Mouse (Mus musculus): Measurements from ENCODE around the gene Paqr8. TPM values are rescaled to one million over a fixed set of nuclear protein-coding genes. Genes with fewer than 3 reads are reported as not detected.

Paqr8 gene
- 42.6 and 47.2 TPM in 2 replicates for polyA plus RNA-seq (2012; rRNA removed)

DNA sequence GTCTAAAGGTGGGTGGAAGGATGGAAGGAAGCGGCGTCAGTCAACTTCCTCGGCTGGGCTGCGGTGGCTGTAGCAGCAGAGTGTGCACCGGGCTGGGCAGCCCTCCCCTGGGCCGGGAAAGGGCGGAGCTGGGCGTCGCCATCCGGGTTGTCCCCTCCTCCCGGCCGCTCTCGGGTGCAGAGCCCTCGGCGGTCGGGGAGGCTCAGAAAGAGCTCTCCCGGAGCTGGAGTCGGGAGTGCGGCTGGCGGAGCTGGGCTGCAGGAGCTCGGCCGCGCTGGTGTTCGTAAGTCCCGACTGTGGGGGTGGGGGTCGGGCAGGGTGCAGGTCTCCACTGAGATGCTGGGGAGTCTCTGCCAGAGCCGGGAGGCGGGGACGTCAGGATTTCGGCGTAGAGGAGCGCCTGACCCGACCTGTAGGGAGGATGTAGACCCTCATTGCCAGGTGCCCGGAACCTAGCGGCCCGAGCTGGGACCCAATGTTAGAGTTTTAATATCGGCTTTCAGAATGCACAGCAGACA lies at the start of gene Paqr8:
Gene Paqr8, plus strand, starts transcription at position 203 of the 518 bp plus-strand sequence.
- peaks cover 5% of the 10 kb centered on the region for H3K4me1 ChIP-seq (ENCODE audit: control insufficient read depth, insufficient read depth, low read length)

DNA sequence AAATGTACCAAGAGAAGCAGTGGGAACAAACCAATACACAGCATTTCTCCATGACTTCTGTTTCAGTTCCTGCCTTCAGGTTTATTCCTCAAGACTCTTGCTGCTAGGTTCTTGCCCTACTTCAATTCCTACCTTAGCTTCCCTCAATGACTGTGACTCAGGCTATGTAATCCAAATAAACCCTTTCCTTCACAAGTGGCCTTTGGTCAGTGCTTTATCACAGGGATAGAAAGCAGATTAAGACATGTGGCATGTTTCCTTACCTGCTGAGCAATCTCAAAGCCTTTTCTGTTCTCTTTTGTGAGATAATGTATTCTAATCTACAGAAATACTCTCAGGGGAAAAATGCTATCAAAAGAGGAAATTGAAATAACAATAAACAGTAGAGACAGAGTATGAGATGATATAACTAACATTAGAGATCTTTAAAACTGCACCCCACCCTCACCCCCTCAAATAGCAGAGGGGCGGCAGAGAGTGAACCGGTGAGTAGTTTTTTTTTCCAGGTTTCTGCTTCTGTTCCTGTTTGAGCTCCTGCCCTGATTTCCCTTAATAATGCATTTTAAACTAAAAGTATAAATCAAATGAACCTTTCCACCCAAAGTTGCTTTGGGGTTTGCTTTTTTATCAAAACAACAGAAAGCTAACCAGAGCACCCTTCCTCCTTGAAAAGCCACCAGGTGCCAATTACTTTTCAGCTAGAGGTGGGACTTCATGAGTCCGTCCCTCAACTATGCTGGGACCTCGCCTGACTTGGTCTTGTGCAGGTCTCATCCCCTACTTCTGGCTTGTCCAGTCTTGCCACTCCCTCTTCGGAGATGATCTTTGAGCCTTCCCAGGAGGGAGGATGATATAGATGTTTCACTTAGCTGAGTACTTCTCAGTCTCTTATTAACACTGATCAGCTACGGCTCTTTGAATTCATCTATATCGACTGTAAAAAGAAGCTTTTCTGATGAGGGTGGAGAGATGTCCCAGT lies 33.2 kb upstream of the Paqr8 start:
- Histone ChIP-seq H3K4me1 (ENCODE audit: control insufficient read depth, insufficient read depth, low read length) (no peaks in the 10 kb centered on the region), H3K4me3 (replicated peaks; ENCODE audit: extremely low read depth, low read depth, low read length) (no peak overlapping the region)
- TF ChIP-seq CTCF (IDR thresholded peaks at IDR 0.05; ENCODE audit: insufficient read depth, low read length) = no peak
- TF ChIP-seq POLR2A (IDR thresholded peaks at IDR 0.05; ENCODE audit: borderline replicate concordance, extremely low read depth, low read depth, low read length) = no peak
- DNase-seq = no peak
- 84% methylated on average over 7 of the region's 7 CpGs for WGBS

More for the DNA sequence above, at the start of gene Paqr8:
- under 1% methylated on average over 37 of the region's 37 CpGs for WGBS
- peak; percentile 86 for DNase-seq
- H3K4me3 ChIP-seq (replicated peaks; ENCODE audit: extremely low read depth, low read depth, low read length) = peak within 1 kb of the TSS; percentile 68
- TF ChIP-seq CTCF (IDR thresholded peaks at IDR 0.05; ENCODE audit: insufficient read depth, low read length) (no peak), POLR2A (IDR thresholded peaks at IDR 0.05; ENCODE audit: borderline replicate concordance, extremely low read depth, low read depth, low read length) (peak; percentile 85)

DNA sequence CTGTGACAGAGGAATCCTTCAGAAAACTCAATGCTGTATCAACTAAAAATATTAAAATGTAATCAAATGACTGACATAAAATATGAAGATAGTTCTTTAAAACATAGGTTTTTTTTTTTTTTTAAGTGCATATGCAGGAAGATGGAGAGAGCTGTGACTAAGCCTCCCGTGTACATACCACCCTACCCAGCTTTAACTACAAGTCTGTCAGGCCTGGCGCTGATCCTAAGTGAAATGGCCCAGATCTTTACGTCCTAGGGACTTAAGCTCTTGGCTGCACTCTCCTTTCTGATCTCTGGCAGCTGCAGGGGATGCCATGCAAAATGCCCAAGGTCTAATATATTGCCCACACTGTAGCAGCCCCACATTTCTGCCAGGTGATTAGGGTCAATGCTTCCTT lies 29.6 kb upstream of the Paqr8 start:
- DNase-seq = no peak
- Histone ChIP-seq H3K4me3 (replicated peaks; ENCODE audit: extremely low read depth, low read depth, low read length) (no peak overlapping the region), H3K4me1 (ENCODE audit: control insufficient read depth, insufficient read depth, low read length) (no peaks in the 10 kb centered on the region)
- WGBS = 79% methylated on average over 3 of the region's 3 CpGs
- TF ChIP-seq CTCF (IDR thresholded peaks at IDR 0.05; ENCODE audit: insufficient read depth, low read length) = no peak
- no peak for TF ChIP-seq POLR2A (IDR thresholded peaks at IDR 0.05; ENCODE audit: borderline replicate concordance, extremely low read depth, low read depth, low read length)

DNA sequence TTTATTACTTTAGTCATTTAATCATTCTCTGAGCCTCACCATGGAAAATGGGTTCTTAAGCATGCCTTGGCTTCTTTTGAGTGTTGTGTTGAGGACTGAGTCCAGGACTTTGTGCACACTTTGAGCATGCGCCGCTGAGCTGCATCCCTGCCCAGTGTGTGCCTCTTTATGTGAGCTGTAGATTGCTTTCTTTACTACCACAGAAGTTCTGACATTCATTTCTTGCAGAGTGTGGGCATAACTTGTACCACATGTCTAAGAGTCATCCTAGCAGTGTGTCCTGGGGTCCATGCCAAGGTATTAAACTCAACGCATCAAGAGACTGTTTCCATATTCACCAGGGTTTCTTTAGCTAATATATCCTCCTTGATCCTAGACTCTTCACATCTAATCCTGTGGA lies 28.5 kb upstream of the Paqr8 start:
- no peak for TF ChIP-seq POLR2A (IDR thresholded peaks at IDR 0.05; ENCODE audit: borderline replicate concordance, extremely low read depth, low read depth, low read length)
- no peak for TF ChIP-seq CTCF (IDR thresholded peaks at IDR 0.05; ENCODE audit: insufficient read depth, low read length)
- WGBS = 84% methylated on average over 3 of the region's 3 CpGs
- DNase-seq = no peak
- Histone ChIP-seq H3K4me3 (replicated peaks; ENCODE audit: extremely low read depth, low read depth, low read length) (no peak overlapping the region), H3K4me1 (ENCODE audit: control insufficient read depth, insufficient read depth, low read length) (no peaks in the 10 kb centered on the region)

DNA sequence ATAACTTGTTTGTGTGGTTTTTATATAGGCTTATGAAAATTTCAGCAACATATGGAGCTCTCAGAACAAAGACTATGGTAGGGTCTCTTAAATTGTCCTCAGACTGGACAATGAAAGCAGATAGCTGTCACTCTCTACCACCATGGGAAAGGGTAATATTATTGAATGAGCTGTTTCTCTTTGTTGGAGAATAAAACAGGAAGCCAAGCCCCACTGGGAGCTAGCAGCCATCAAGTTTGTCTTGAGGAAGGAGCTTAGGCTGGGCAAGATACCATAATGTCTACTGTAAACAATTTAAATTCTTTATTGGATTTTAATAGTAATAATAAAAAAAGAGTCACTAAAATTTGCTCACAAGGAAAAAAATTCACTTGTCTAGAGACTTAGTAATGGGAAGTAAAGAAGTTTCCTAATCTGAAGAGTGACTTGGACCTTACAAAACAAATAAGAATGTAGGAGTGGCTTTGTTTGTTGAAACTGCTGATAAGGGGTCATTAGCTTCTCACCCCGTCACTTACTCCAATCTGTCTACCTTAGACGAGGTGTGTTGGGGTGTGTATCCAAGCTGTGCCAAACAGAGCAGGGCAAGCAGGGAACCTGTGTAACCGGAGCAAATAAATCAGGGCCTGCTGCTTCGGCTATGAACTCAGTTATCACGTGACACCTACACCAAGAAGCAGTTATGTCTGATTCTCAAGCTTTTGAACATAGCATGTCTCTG lies 26.8 kb upstream of the Paqr8 start:
- no peak overlapping the region for H3K4me3 ChIP-seq (replicated peaks; ENCODE audit: extremely low read depth, low read depth, low read length)
- DNase-seq = no peak
- TF ChIP-seq POLR2A (IDR thresholded peaks at IDR 0.05; ENCODE audit: borderline replicate concordance, extremely low read depth, low read depth, low read length) = no peak
- no peak for TF ChIP-seq CTCF (IDR thresholded peaks at IDR 0.05; ENCODE audit: insufficient read depth, low read length)
- WGBS = 28% methylated on average over 5 of the region's 5 CpGs
- no peaks in the 10 kb centered on the region for H3K4me1 ChIP-seq (ENCODE audit: control insufficient read depth, insufficient read depth, low read length)

DNA sequence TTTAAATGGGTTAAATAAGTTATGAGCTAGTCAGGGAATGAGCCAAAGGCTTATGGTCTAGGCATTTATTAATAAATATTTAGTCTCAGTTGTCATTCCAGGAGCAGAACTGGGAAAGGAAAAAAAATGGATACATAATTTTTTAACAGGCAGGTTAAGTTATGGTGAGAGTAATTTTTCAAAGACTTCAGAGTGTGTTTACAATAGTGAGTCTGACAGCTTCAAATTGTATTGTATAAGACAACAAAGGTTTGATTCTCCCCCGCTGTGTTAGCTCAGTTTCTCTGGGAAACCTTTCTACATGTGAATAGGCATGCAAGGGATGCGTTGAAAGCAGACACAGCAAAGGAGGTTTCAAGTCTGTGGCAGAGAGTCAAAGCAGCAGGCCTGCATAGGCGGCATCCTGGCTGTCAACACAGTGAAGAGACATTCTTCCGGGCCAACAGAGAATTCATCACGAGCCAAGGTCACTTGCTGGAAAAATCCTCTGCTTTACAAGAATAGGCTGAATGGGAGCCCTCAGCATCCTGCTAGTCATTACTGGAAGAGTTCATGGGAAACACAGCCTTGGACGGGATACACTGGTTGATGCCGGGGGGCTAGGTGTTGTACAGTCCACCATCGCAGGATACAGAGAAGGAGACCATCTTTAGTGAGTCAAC lies 23.0 kb upstream of the Paqr8 start:
- WGBS = 57% methylated on average over 8 of the region's 8 CpGs

DNA sequence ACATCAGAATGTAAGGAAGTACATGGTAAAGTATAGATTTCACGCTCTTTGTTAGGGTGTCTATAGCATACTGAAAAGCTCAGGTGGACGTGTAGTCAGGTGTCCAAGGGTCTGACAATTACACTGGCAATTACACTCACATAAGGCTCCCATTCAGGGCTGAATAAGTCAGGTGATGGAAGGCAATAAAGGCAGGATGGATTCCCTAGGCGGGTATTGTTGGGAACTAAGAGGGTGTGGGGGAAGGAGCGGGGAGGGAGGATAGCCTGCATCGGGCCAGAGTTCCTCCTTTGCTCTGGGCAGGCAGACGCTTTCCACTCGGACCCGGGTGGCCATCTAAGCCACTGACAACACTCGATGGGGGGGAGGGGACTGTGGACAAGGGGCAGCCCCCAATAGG lies 22.4 kb upstream of the Paqr8 start:
- WGBS = 74% methylated on average over 9 of the region's 9 CpGs
- no peak overlapping the region for H3K4me3 ChIP-seq (replicated peaks; ENCODE audit: extremely low read depth, low read depth, low read length)
- H3K4me1 ChIP-seq (ENCODE audit: control insufficient read depth, insufficient read depth, low read length) = no peaks in the 10 kb centered on the region
- no peak for DNase-seq
- TF ChIP-seq CTCF (IDR thresholded peaks at IDR 0.05; ENCODE audit: insufficient read depth, low read length) (no peak), POLR2A (IDR thresholded peaks at IDR 0.05; ENCODE audit: borderline replicate concordance, extremely low read depth, low read depth, low read length) (no peak)

More for the DNA sequence above, 23.0 kb upstream of the Paqr8 start:
- TF ChIP-seq POLR2A (IDR thresholded peaks at IDR 0.05; ENCODE audit: borderline replicate concordance, extremely low read depth, low read depth, low read length) = no peak
- TF ChIP-seq CTCF (IDR thresholded peaks at IDR 0.05; ENCODE audit: insufficient read depth, low read length) = no peak
- no peak for DNase-seq
- Histone ChIP-seq H3K4me1 (ENCODE audit: control insufficient read depth, insufficient read depth, low read length) (no peaks in the 10 kb centered on the region), H3K4me3 (replicated peaks; ENCODE audit: extremely low read depth, low read depth, low read length) (no peak overlapping the region)

DNA sequence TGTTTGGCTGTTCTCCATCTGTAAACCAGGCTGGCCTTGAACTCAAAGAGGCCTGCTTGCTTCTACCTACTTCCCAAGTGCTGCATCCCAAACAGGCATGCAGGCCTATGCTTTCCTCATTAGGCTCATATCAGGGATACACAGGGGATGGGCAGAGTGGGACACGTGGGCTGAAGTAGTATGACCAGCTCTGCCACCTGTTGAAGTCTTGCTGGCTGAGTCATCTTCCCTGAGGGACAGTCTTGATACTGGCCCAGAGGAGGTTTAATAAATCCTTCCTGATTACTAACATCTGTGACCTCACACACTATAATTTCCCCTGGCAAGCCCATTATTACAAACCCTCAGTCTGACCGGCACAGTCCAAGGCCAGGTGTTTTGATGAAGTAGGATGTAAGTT lies 19.5 kb upstream of the Paqr8 start:
- no peak for DNase-seq
- WGBS = 65% methylated on average over 2 of the region's 2 CpGs
- Histone ChIP-seq H3K4me3 (replicated peaks; ENCODE audit: extremely low read depth, low read depth, low read length) (no peak overlapping the region), H3K4me1 (ENCODE audit: control insufficient read depth, insufficient read depth, low read length) (no peaks in the 10 kb centered on the region)
- TF ChIP-seq CTCF (IDR thresholded peaks at IDR 0.05; ENCODE audit: insufficient read depth, low read length) (no peak), POLR2A (IDR thresholded peaks at IDR 0.05; ENCODE audit: borderline replicate concordance, extremely low read depth, low read depth, low read length) (no peak)

DNA sequence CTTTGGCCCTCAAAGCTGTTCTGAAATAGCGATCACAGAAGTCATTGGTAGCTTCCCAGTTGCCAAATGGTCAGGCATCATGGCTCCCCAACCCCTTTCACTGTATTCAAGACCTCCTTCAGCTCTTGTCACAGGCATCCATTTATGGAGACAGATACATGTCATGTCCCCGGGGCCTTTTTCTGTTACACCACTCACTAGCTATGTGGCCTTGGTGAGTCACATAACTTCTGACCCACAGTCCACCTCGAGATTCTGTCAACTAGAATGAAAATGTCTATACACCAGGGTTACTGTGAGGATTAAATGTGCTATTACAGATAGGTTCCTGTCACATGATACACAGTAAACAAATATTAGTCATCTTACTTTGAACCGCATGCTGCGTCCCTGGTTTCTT lies 17.9 kb upstream of the Paqr8 start:
- TF ChIP-seq CTCF (IDR thresholded peaks at IDR 0.05; ENCODE audit: insufficient read depth, low read length) (no peak), POLR2A (IDR thresholded peaks at IDR 0.05; ENCODE audit: borderline replicate concordance, extremely low read depth, low read depth, low read length) (no peak)
- WGBS = 79% methylated on average over 5 of the region's 5 CpGs
- H3K4me3 ChIP-seq (replicated peaks; ENCODE audit: extremely low read depth, low read depth, low read length) = no peak overlapping the region
- H3K4me1 ChIP-seq (ENCODE audit: control insufficient read depth, insufficient read depth, low read length) = no peaks in the 10 kb centered on the region
- no peak for DNase-seq

All from lung, adult 2 months (tissue).